Mouse (Mus musculus) intestine, embryonic 16.5 days (tissue): Measurements from ENCODE around the gene Fam209. TPM values are rescaled to one million over a fixed set of nuclear protein-coding genes. Genes with fewer than 3 reads are reported as not detected.

Experiments used
- ATAC-seq: fragments of 200-750 bp; cut with Nextera tagmentation; 2 replicates; pipeline ENCODE4 v1.8.0; 2017; ENCODE audit warnings: moderate TSS enrichment, moderate library complexity
- H3K27ac ChIP-seq: fragments of 300-500 bp; sonication (generic); 2 replicates; pipeline ENCODE4 v1.5.1; 2014; ENCODE audit warnings: mild to moderate bottlenecking, low read length
- H3K27me3 ChIP-seq: fragments of 300-500 bp; sonication (generic); replicated peaks from 2 replicates; pipeline ENCODE4 v1.6.1; 2014; ENCODE audit warnings: low read length, control low read depth, mixed read lengths; ENCODE audit not compliant: control insufficient read depth, insufficient read depth
- H3K36me3 ChIP-seq: fragments of 300-500 bp; sonication (generic); 2 replicates; pipeline ENCODE4 v1.6.1; 2014; ENCODE audit warnings: low read length, control low read depth; ENCODE audit not compliant: control insufficient read depth, insufficient read depth
- H3K4me1 ChIP-seq: fragments of 300-500 bp; sonication (generic); 2 replicates; pipeline ENCODE4 v1.6.1; 2014; ENCODE audit warnings: low read length, control low read depth, mixed read lengths; ENCODE audit not compliant: control insufficient read depth, insufficient read depth
- H3K4me2 ChIP-seq: fragments of 300-500 bp; sonication (generic); 2 replicates; pipeline ENCODE4 v1.6.1; 2014; ENCODE audit warnings: low read depth, low read length, control low read depth
- H3K4me3 ChIP-seq: fragments of 300-500 bp; sonication (generic); 2 replicates; pipeline ENCODE4 v1.5.1; 2014; ENCODE audit warnings: mild to moderate bottlenecking, low read length
- H3K9ac ChIP-seq: fragments of 300-500 bp; sonication (generic); 2 replicates; pipeline ENCODE4 v1.6.1; 2014; ENCODE audit warnings: low read depth, low read length
- H3K9me3 ChIP-seq: fragments of 300-500 bp; sonication (generic); 2 replicates; pipeline ENCODE4 v1.6.1; 2016; ENCODE audit warnings: low read length, control low read depth; ENCODE audit not compliant: control insufficient read depth
- WGBS: fragments of 180-500 bp; shearing (Covaris S2); extraction: QIAGEN DNeasy Blood & Tissue Kit; methylation state at CpG from one replicate; pipeline ENCODE4 v1.1.7; 2014; 5-methylcytosine and 5-hydroxymethylcytosine counted together
- polyA plus RNA-seq: library from polyadenylated mRNA; unstranded; fragments of >200 nt; fragmentation: Nextera tagmentation; extraction: Ambion mirVana; gene quantifications from 2 replicates; pipeline ENCODE4 v1.2.1, GENCODE M21; 2015

The Fam209 gene
- polyA plus RNA-seq, 1 experiment from 2014 or later: 0.20 TPM

GRCm38 (mm10) chr2:172484696-172485370 is 12.5 kb downstream of the Fam209 start:
- Histone ChIP-seq H3K4me2 (no peak overlapping the region), H3K9ac (no peak overlapping the region), H3K9me3 (no peaks in the 10 kb centered on the region), H3K27ac (no peak overlapping the region), H3K4me3 (no peak overlapping the region), H3K27me3 (no peaks in the 10 kb centered on the region), H3K4me1 (0 out of 2 replicates have a peak, but pooled peaks cover 4% of the 10 kb centered on the region), H3K36me3 (no peaks in the 10 kb centered on the region)
- ATAC-seq: peak; percentile 69; the same call in 1 of the 2 replicates
- WGBS: 29% methylated on average over 12 of the region's 12 CpGs

GRCm38 (mm10) chr2:172496736-172497345 is 24.5 kb downstream of the Fam209 start:
- H3K4me1 ChIP-seq: no peaks in the 10 kb centered on the region
- WGBS: 73% methylated on average over 8 of the region's 8 CpGs
- no peak overlapping the region for H3K4me3 ChIP-seq
- H3K9me3 ChIP-seq: no peaks in the 10 kb centered on the region
- ATAC-seq: no peak
- H3K27me3 ChIP-seq: no peaks in the 10 kb centered on the region
- no peak overlapping the region for H3K27ac ChIP-seq
- no peak overlapping the region for H3K4me2 ChIP-seq
- no peaks in the 10 kb centered on the region for H3K36me3 ChIP-seq
- no peak overlapping the region for H3K9ac ChIP-seq

- Histone ChIP-seq H3K9me3 (no peaks in the 10 kb centered on the region), H3K36me3 (no peaks in the 10 kb centered on the region), H3K27ac (no peak overlapping the region), H3K4me2 (no peak overlapping the region), H3K9ac (no peak overlapping the region), H3K4me1 (no peaks in the 10 kb centered on the region), H3K4me3 (no peak overlapping the region), H3K27me3 (no peaks in the 10 kb centered on the region)
- WGBS: 38% methylated on average over 3 of the region's 3 CpGs
- ATAC-seq: no peak
These were observed 26.5 kb downstream of the Fam209 start for GRCm38 (mm10) chr2:172498823-172499222.

GRCm38 (mm10) chr2:172500752-172501316 is 28.5 kb downstream of the Fam209 start:
- Histone ChIP-seq H3K36me3 (no peaks in the 10 kb centered on the region), H3K4me3 (no peak overlapping the region), H3K9me3 (no peaks in the 10 kb centered on the region), H3K4me2 (no peak overlapping the region), H3K27ac (no peak overlapping the region), H3K9ac (no peak overlapping the region), H3K27me3 (no peaks in the 10 kb centered on the region), H3K4me1 (no peaks in the 10 kb centered on the region)
- ATAC-seq: no peak
- 28% methylated on average over 7 of the region's 7 CpGs for WGBS

GRCm38 (mm10) chr2:172501341-172501740 is 29.0 kb downstream of the Fam209 start:
- no peaks in the 10 kb centered on the region for H3K36me3 ChIP-seq
- H3K27ac ChIP-seq: no peak overlapping the region
- H3K27me3 ChIP-seq: no peaks in the 10 kb centered on the region
- ATAC-seq: 0 out of 2 replicates have a peak, but pooled peaks have one; percentile 58
- WGBS: 9% methylated on average over 4 of the region's 4 CpGs
- H3K4me1 ChIP-seq: no peaks in the 10 kb centered on the region
- no peaks in the 10 kb centered on the region for H3K9me3 ChIP-seq
- H3K4me3 ChIP-seq: no peak overlapping the region
- no peak overlapping the region for H3K9ac ChIP-seq
- no peak overlapping the region for H3K4me2 ChIP-seq

GRCm38 (mm10) chr2:172502168-172502567 is 29.8 kb downstream of the Fam209 start:
- no peak overlapping the region for H3K27ac ChIP-seq
- H3K36me3 ChIP-seq: no peaks in the 10 kb centered on the region
- no peak for ATAC-seq
- H3K9me3 ChIP-seq: no peaks in the 10 kb centered on the region
- H3K27me3 ChIP-seq: no peaks in the 10 kb centered on the region
- no peak overlapping the region for H3K9ac ChIP-seq
- no peak overlapping the region for H3K4me2 ChIP-seq
- H3K4me1 ChIP-seq: no peaks in the 10 kb centered on the region
- H3K4me3 ChIP-seq: no peak overlapping the region
- WGBS: 52% methylated on average over 14 of the region's 14 CpGs

- no peak for ATAC-seq
- H3K36me3 ChIP-seq: no peaks in the 10 kb centered on the region
- no peak overlapping the region for H3K27ac ChIP-seq
- no peak overlapping the region for H3K4me3 ChIP-seq
- H3K4me2 ChIP-seq: no peak overlapping the region
- H3K4me1 ChIP-seq: no peaks in the 10 kb centered on the region
- no peaks in the 10 kb centered on the region for H3K27me3 ChIP-seq
- no peaks in the 10 kb centered on the region for H3K9me3 ChIP-seq
- WGBS: 85% methylated on average over 7 of the region's 7 CpGs
- no peak overlapping the region for H3K9ac ChIP-seq
These were observed 33.8 kb downstream of the Fam209 start for GRCm38 (mm10) chr2:172506121-172506520.

- no peak for ATAC-seq
- no peak overlapping the region for H3K27ac ChIP-seq
- WGBS: 86% methylated on average over 15 of the region's 15 CpGs
- H3K36me3 ChIP-seq: no peaks in the 10 kb centered on the region
- no peak overlapping the region for H3K4me2 ChIP-seq
- no peaks in the 10 kb centered on the region for H3K27me3 ChIP-seq
- H3K4me3 ChIP-seq: no peak overlapping the region
- no peaks in the 10 kb centered on the region for H3K4me1 ChIP-seq
- H3K9ac ChIP-seq: no peak overlapping the region
- H3K9me3 ChIP-seq: no peaks in the 10 kb centered on the region
These were observed 37.9 kb downstream of the Fam209 start for GRCm38 (mm10) chr2:172510056-172510712.

GRCm38 (mm10) chr2:172510899-172511298 is 38.6 kb downstream of the Fam209 start:
- 50% methylated on average over 3 of the region's 3 CpGs for WGBS
- Histone ChIP-seq H3K9me3 (no peaks in the 10 kb centered on the region), H3K4me1 (no peaks in the 10 kb centered on the region), H3K9ac (no peak overlapping the region), H3K27me3 (no peaks in the 10 kb centered on the region), H3K4me2 (no peak overlapping the region), H3K27ac (no peak overlapping the region), H3K4me3 (no peak overlapping the region), H3K36me3 (no peaks in the 10 kb centered on the region)
- ATAC-seq: peak; percentile 55; the same call in 1 of the 2 replicates
